Mouse (Mus musculus) ES-E14 (cell line): ENCODE results near the gene Rbfox1.

Experiments used
- CHD2 ChIP-seq: IDR thresholded peaks from 2 replicates; pipeline ENCODE4 v1.6.1; 2014; ENCODE audit warnings: mild to moderate bottlenecking, low read depth, low read length, inconsistent platforms
- MAFK ChIP-seq: IDR thresholded peaks from 2 replicates; pipeline ENCODE4 v1.6.1; 2014; ENCODE audit warnings: mild to moderate bottlenecking, low read depth, low read length, inconsistent platforms; ENCODE audit not compliant: insufficient read depth
- ZC3H11A ChIP-seq: IDR thresholded peaks from 2 replicates; pipeline ENCODE4 v1.6.1; 2012; ENCODE audit warnings: low read depth, mild to moderate bottlenecking, inconsistent platforms, low read length, borderline replicate concordance
- ZNF384 ChIP-seq: IDR thresholded peaks from 2 replicates; pipeline ENCODE4 v1.6.1; 2012; ENCODE audit warnings: low read depth, low read length, inconsistent platforms

DNA sequence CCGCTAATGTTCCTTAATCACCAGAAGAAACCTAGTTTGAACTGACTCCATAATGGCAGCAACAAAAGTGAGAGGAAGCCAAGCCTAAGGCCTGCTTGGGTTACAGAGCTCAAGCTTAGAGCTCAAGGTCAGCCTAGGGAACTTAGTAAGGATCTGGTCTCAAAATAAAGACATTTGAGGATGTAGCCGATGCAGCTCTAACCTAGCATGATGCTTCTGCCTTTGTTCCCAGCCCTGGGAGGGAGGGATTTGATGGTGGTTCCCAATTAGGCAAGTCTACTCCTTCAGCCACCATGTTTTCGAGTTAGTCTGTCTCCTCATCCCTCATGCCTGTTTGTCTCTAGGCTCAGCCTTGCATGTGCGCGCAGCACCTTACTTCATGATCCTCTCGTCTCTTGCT lies 1548.1 kb downstream of the Rbfox1 start:
- no peak for TF ChIP-seq MAFK
- TF ChIP-seq CHD2: no peak
- TF ChIP-seq ZC3H11A: no peak
- no peak for TF ChIP-seq ZNF384
